In the genomic region with DNA sequence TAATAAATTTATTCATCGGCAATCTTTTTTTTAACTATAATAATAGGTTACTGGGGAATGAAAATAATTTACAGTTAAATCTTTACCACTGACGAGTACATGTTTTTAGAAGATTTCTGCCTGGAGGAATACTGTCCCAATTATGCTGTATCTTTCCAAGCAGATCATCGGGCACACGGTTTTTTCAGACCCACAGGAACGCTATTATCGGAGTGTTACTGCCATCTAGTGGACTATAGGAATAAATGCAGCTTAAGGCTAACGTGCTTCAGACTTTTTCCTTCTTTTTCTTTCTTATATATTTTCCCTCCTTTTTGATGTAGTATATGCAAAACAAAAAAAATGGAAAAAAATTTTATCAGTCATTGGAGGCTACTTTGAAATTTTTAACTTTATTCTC, we compare ENCODE assay signal across 8 mouse cellular contexts. TPM values are rescaled to one million over a fixed set of nuclear protein-coding genes. Genes with fewer than 3 reads are reported as not detected.
DNase-seq lines count a peak whose midpoint lies in the region; ATAC-seq and TF ChIP-seq lines count a peak whose summit lies in the region.

No protein-coding gene starts in this region.

- no peak overlapping the region for H3K27ac ChIP-seq in liver, postnatal 0 days (ENCODE audit: low read depth)
- no peak overlapping the region for H3K27ac ChIP-seq in liver, embryonic 12.5 days
- no peak overlapping the region for H3K27ac ChIP-seq in midbrain, postnatal 0 days (ENCODE audit: low read depth, low read length)

- TF ChIP-seq CTCF in liver, postnatal 0 days (IDR thresholded peaks at IDR 0.05; ENCODE audit: low read depth): peak; percentile 82
- peak; percentile 93 for TF ChIP-seq CTCF in midbrain, postnatal 0 days (IDR thresholded peaks at IDR 0.05)

- ATAC-seq in liver, postnatal 0 days: 0 out of 2 replicates have a peak, but pooled peaks have one; percentile 41
- no peak for ATAC-seq in liver, embryonic 12.5 days
- peak; percentile 78 for ATAC-seq in midbrain, postnatal 0 days (ENCODE audit: low FRiP score)

- H3K4me2 ChIP-seq in liver, postnatal 0 days (ENCODE audit: low read depth, low read length): no peak overlapping the region
- no peak overlapping the region for H3K4me2 ChIP-seq in liver, embryonic 12.5 days
- H3K4me2 ChIP-seq in midbrain, postnatal 0 days (ENCODE audit: low read depth, low read length, poor library complexity, severe bottlenecking): no peak overlapping the region

- H3K36me3 ChIP-seq in liver, postnatal 0 days (replicated peaks; ENCODE audit: insufficient read depth, low read length): no peaks in the 10 kb centered on the region
- H3K36me3 ChIP-seq in liver, embryonic 12.5 days: no peaks in the 10 kb centered on the region
- no peaks in the 10 kb centered on the region for H3K36me3 ChIP-seq in midbrain, postnatal 0 days (ENCODE audit: insufficient read depth, low read length)

- no peak for TF ChIP-seq EP300 in liver, postnatal 0 days (IDR thresholded peaks at IDR 0.05; ENCODE audit: low read depth)

- no peaks in the 10 kb centered on the region for H3K9me3 ChIP-seq in liver, postnatal 0 days (ENCODE audit: low read length)
- no peaks in the 10 kb centered on the region for H3K9me3 ChIP-seq in liver, embryonic 12.5 days (replicated peaks)
- H3K9me3 ChIP-seq in midbrain, postnatal 0 days (ENCODE audit: low read length): no peaks in the 10 kb centered on the region

- WGBS in liver, postnatal 0 days (ENCODE audit: insufficient replicate concordance): 13% methylated on average over 7 of the region's 7 CpGs
- WGBS in liver, embryonic 12.5 days (ENCODE audit: insufficient replicate concordance): 13% methylated on average over 7 of the region's 7 CpGs
- 10% methylated on average over 7 of the region's 7 CpGs for WGBS in midbrain, postnatal 0 days

- no peaks in the 10 kb centered on the region for H3K27me3 ChIP-seq in liver, postnatal 0 days (ENCODE audit: insufficient read depth, low read length)
- H3K27me3 ChIP-seq in liver, embryonic 12.5 days (replicated peaks): no peaks in the 10 kb centered on the region
- H3K27me3 ChIP-seq in midbrain, postnatal 0 days (ENCODE audit: insufficient read depth, low read length): no peaks in the 10 kb centered on the region

- peaks cover 2% of the 10 kb centered on the region; the same call in 1 of the 2 replicates for H3K4me1 ChIP-seq in liver, postnatal 0 days (ENCODE audit: insufficient read depth)
- H3K4me1 ChIP-seq in liver, embryonic 12.5 days: 0 out of 2 replicates have a peak, but pooled peaks cover 6% of the 10 kb centered on the region
- no peaks in the 10 kb centered on the region for H3K4me1 ChIP-seq in midbrain, postnatal 0 days (ENCODE audit: insufficient read depth, low read length)

- no peak overlapping the region for H3K4me3 ChIP-seq in liver, postnatal 0 days (ENCODE audit: low read depth, low read length)
- no peak overlapping the region for H3K4me3 ChIP-seq in liver, embryonic 12.5 days
- no peak overlapping the region for H3K4me3 ChIP-seq in midbrain, postnatal 0 days (ENCODE audit: low read depth, low read length)

- H3K9ac ChIP-seq in liver, postnatal 0 days (replicated peaks): no peak overlapping the region
- H3K9ac ChIP-seq in liver, embryonic 12.5 days: no peak overlapping the region
- no peak overlapping the region for H3K9ac ChIP-seq in midbrain, postnatal 0 days (replicated peaks; ENCODE audit: low read length, poor library complexity, severe bottlenecking)

- DNase-seq in cerebellum, adult 9-10 months: peak; percentile 45
- DNase-seq in cerebellum, postnatal 4 days (ENCODE audit: low spot score in 2 of 2): no peak
- DNase-seq in liver, postnatal 0 days: no peak
- DNase-seq in embryo, embryonic 9.5 days (ENCODE audit: extremely low spot score): peak; percentile 35
- DNase-seq in midbrain, postnatal 0 days (ENCODE audit: low spot score): peak; percentile 80
- DNase-seq in thymus, postnatal 10 days (ENCODE audit: low spot score in 2 of 2): no peak
- no peak for DNase-seq in B cell, adult 2 months

RNA-seq across cellular contexts. Expression of gene Atp8b4, which starts 20.4 kb away (rescaled TPM):
- 3.4 and 5.2 TPM in 2 replicates for polyA plus RNA-seq in liver, postnatal 0 days (2015; fragmentation: Nextera tagmentation; extraction: Ambion mirVana)
- 2.2 and 2.5 TPM in 2 replicates for polyA plus RNA-seq in liver, embryonic 12.5 days (2016; fragmentation: Nextera tagmentation; extraction: Ambion mirVana)
- 0.14 and 0.22 TPM in 2 replicates for total RNA-seq in midbrain, postnatal 0 days (2014; rRNA removed)
- polyA plus RNA-seq in midbrain, postnatal 0 days (2015; fragmentation: Nextera tagmentation; extraction: Ambion mirVana): not detected in 2 replicates

RNA-seq across cellular contexts. Expression of gene Slc27a2, which starts 31.4 kb away (rescaled TPM):
- polyA plus RNA-seq in liver, postnatal 0 days (2015; fragmentation: Nextera tagmentation; extraction: Ambion mirVana): 1,036 and 1,041 TPM in 2 replicates
- polyA plus RNA-seq in liver, embryonic 12.5 days (2016; fragmentation: Nextera tagmentation; extraction: Ambion mirVana): 53.1 and 56.3 TPM in 2 replicates
- 10.7 and 13.6 TPM in 2 replicates for total RNA-seq in midbrain, postnatal 0 days (2014; rRNA removed)
- polyA plus RNA-seq in midbrain, postnatal 0 days (2015; fragmentation: Nextera tagmentation; extraction: Ambion mirVana): 10.7 and 10.9 TPM in 2 replicates

Comparison
In these comparisons a context has a peak if more than half of its experiments do, and no peak if none do; other contexts are left out.
1. DNase-seq: peak in cerebellum, adult 9-10 months (single experiment), embryo, embryonic 9.5 days (single experiment) and midbrain, postnatal 0 days (single experiment); none in cerebellum, postnatal 4 days (0 of 2), liver, postnatal 0 days (single experiment), thymus, postnatal 10 days (0 of 2) and B cell, adult 2 months (0 of 2).
2. RNA of gene Slc27a2, which starts 31.4 kb away (polyA plus RNA-seq): 1,036 to 1,041 TPM in liver, postnatal 0 days; 53.1 to 56.3 TPM in liver, embryonic 12.5 days and 10.7 to 10.9 TPM in midbrain, postnatal 0 days; every median in the first group is over 10 times any median in the second.